Mouse (Mus musculus): ENCODE data around the gene Mcoln1. TPM values are rescaled to one million over a fixed set of nuclear protein-coding genes. Genes with fewer than 3 reads are reported as not detected.

Mcoln1 gene
- total RNA-seq, 2 experiments from 2014 or later = 78.8 to 98.1 TPM

DNA sequence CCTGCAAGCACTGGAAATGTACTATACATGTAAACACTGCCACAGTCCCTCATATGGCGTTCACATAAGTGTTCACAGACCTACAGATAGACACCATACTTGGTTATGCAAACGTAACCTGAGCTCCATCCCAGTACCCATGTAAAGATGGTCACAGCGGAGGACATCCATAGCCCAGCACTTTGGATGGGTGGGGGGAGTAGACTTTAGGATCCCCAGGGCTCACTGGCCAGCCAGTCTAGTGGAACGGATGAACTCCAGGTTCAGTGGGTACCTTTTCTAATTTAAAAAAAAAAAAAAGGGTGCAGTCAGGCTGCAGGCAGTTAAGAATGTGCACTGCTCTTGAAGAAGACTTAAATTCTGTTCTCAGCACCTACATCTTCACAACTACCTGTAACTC, 39.8 kb downstream of the Mcoln1 start:
- DNase-seq (ENCODE audit: low spot score in 2 of 2) = no peak
- intact Hi-C loops (cut with DNase I) = no loop called here

DNA sequence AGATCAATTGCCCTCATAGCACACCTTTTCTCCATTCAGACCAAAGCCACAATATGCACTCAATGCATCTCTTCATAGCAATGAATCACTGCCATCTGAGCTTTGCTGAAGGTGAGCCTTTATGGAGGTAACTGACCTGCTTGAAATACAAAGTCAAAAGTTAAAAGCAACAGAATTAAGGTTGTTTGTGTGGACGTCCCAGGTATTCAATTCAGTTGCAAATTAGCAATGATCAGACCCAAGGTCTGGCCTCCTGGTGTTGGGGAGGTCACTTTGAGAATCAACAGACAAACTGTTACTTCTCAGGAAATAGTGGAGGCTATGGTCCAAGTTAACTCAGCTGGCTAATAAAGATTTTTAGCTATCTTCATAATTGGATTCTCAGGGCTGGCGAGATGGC, 46.3 kb downstream of the Mcoln1 start:
- no peak for DNase-seq (ENCODE audit: low spot score in 2 of 2)
- intact Hi-C loops (cut with DNase I) = no loop called here

DNA sequence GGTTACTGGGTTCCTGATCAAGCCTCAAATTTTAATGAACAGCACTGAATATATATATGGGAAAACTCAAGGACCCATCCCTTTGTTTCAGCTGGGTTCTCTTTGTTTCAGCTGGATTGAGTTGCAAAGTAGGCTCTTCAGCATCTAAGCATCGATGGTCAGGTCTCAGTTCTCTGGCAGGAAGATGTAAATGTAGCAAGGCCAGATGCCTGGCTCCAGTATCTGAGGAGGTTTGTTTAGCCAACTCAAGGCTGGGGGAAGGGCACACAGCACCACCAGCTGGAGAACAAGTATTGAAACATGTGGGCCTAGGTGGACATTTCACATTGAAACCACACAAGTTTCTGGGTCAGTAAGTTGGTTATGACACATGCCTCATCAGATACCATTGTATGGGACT, 52.0 kb downstream of the Mcoln1 start:
- intact Hi-C loops (cut with DNase I) = no loop called here
- DNase-seq (ENCODE audit: low spot score in 2 of 2) = no peak

DNA sequence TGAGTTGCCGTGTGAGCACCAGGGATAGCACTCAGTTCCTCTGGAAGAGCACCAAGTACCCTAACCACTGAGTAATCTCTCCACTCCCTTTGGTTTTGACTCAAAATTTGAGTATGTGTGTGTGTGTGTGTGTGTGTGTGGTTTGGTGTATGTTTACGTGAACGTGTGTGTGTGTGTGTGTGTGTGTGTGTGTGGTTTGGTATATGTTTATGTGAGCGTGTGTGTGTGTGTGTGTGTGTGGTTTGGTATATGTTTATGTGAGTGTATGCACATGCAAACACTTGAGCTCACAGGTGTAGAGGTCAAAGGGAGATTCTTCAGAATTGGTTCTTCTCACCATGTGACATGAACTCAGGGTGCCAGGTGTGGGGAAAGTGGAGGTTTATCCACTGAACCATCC, 55.9 kb downstream of the Mcoln1 start:
- DNase-seq (ENCODE audit: low spot score in 2 of 2) = no peak
- intact Hi-C loops (cut with DNase I) = loop anchor here (5.0 kb wide), 1 partner anchor 116 kb away; the partner anchor contains the start of gene Fcor

Other genes with a start within 250 kb of the Mcoln1 start
- gene Insr, start 220.8 kb upstream of the Mcoln1 start, total RNA-seq (2021) = 10 to 100 TPM; 44.5 to 58.4 TPM
- gene A430078G23Rik, start 147.0 kb upstream of the Mcoln1 start, total RNA-seq (2021) = not detected
- gene Arhgef18, start 107.5 kb upstream of the Mcoln1 start, total RNA-seq (2021) = 10 to 100 TPM; 45.1 to 51.1 TPM
- gene Pex11g, start 32.8 kb upstream of the Mcoln1 start, total RNA-seq (2021) = 1 to 10 TPM in 1 of 2 experiments, under 1 TPM in 1; 0.54 to 1.3 TPM
- under 1 TPM in 1 of 2 experiments, not detected in 1; 0.61 TPM for gene Tex45, start 29.6 kb upstream of the Mcoln1 start, total RNA-seq (2021)
- gene Zfp358, start 7.3 kb upstream of the Mcoln1 start, total RNA-seq (2021) = 10 to 100 TPM; 28.7 to 30.8 TPM
- 10 to 100 TPM; 55.9 to 79.2 TPM for gene Pnpla6, start 14.9 kb downstream of the Mcoln1 start, total RNA-seq (2021)
- gene C330021F23Rik, start 67.5 kb downstream of the Mcoln1 start, total RNA-seq (2021) = not detected
- 10 to 100 TPM; 35.6 to 39.0 TPM for gene Camsap3, start 86.8 kb downstream of the Mcoln1 start, total RNA-seq (2021)
- gene Xab2, start 120.9 kb downstream of the Mcoln1 start, total RNA-seq (2021) = 10 to 100 TPM; 36.6 to 36.9 TPM
- gene Pet100, start 121.1 kb downstream of the Mcoln1 start, total RNA-seq (2021) = 10 to 100 TPM; 75.6 to 85.4 TPM
- gene Pcp2, start 125.1 kb downstream of the Mcoln1 start, total RNA-seq (2021) = not detected
- 10 to 100 TPM; 44.0 to 61.7 TPM for gene Stxbp2, start 130.5 kb downstream of the Mcoln1 start, total RNA-seq (2021)
- 1 to 10 TPM in 1 of 2 experiments, under 1 TPM in 1; 0.49 to 1.4 TPM for gene Retn, start 155.3 kb downstream of the Mcoln1 start, total RNA-seq (2021)
- under 1 TPM in 1 of 2 experiments, not detected in 1; 0.61 TPM for gene Mcemp1, start 165.3 kb downstream of the Mcoln1 start, total RNA-seq (2021)
- 10 to 100 TPM; 11.3 to 12.0 TPM for gene Fcor, start 171.9 kb downstream of the Mcoln1 start, total RNA-seq (2021)
- 10 to 100 TPM; 25.5 to 26.8 TPM for gene Trappc5, start 175.8 kb downstream of the Mcoln1 start, total RNA-seq (2021)
- gene Fcer2a, start 193.7 kb downstream of the Mcoln1 start, total RNA-seq (2021) = not detected
- gene Clec4g, start 220.2 kb downstream of the Mcoln1 start, total RNA-seq (2021) = not detected
- gene Cd209a, start 248.5 kb downstream of the Mcoln1 start, total RNA-seq (2021) = under 1 TPM in 1 of 2 experiments, not detected in 1; 0.27 TPM